Mouse (Mus musculus) monocyte, adult 2 months (primary cell): ENCODE data around the gene Ptch1.

Source experiments
- DNase-seq, 2 experiments: peaks; one replicate each; pipeline ENCODE4 v3.0.0; 2022; ENCODE audit warnings: low spot score in 2 of 2, low read depth in 1 of 2

Ptch1 gene

DNA sequence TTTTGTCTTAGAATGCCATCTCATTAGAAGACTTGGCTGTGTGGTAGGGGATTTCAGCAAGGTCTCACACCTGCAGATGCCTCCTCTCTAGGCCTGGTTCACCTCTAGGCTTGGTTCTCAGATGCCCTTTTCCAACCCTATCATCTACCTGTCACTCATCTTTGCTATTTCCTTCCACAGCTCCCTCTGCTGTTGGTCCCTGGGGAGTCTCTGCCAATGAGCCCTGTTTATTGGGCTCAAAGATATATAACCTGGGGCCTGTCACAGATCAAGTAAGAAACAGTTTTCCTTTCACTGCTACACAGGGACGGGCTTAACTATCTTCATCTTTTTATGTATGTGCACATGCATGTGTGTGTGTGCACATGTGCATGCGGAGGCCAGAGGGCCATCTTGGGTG is 71.0 kb downstream of the Ptch1 start:
- no peak for DNase-seq

DNA sequence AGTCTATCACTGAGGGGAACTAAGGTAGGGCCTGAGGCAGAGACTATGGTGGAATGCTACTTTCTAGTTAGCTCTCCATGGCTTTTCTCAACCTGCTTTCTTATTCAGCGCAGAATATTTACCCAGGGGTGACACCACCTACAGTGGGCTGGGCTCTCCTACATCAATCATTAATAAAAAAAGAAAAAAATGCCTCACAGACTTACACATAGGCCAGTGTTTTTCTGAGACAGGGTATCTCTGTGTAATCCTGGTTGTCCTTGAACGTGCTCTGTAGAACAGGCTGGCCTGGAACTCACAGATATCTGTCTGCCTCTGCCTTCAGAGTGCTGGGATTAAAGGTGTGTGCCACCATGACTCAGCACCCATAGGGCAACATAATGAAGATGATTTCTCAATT is 73.9 kb downstream of the Ptch1 start:
- no peak for DNase-seq

DNA sequence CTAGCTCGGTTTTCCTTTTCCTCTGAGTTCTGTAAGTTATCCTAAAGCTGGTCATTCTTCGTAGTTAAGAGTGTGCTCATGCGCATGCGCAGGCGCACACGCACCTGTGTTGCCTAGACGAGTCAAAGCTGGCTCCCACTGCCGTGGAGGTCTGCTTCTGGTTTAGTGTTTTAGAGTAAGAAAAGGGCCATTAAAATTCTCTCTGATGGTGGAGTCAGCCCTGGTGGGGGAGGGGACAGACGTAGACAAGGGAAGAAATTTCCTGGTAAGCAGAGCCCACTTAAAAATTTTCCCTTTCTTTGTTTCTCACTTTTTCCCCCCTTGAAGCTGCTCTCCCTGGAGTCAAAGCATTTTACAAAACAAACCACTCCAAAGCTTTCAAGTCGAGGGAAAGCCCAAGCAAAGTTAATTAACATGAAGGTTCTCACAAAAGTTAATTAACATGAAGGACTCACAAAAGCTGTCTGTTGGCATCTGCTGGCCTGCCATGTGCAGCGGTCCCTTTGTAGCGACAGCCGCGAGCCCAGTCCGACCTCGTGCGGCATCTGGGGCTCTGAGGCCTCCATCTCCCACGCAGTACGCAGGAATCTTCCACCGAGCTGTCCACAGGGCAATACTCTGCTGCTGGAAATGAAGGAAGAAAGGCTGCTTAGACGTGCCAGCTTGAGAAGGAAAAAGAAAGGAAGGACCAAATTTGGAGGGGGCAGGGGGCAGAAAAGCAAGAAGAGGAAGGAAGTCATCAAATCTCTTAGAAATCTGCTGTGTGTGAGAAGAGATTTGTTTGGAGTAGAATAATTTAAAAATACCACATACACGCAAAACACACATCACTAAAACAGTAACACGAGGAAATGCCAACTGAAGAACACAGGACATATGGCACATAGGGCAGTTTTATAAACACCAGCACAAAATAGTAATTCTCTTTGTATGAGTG is 76.5 kb downstream of the Ptch1 start, which contains the start of gene Fancc:
Fancc (minus strand) TSS at position 633 of the 937 bp plus-strand sequence.
- no peak for DNase-seq

DNA sequence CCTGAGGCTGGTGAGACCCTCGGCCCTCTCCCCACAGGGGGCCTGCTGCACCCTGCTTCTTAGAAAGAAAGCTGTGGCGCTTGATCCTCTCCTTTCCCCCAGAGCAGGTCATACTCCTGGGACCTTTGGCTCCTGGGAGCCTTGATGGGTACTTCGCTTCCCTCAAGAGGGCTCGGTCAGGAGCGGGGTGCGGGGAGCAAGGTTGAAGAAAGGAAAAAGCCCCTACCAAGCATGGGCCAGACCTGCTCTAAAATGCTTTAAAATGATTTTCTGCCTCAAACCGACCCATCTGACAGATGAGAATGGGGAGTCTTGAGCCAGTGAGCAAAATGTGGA is 85.7 kb downstream of the Ptch1 start:
- DNase-seq = no peak

DNA sequence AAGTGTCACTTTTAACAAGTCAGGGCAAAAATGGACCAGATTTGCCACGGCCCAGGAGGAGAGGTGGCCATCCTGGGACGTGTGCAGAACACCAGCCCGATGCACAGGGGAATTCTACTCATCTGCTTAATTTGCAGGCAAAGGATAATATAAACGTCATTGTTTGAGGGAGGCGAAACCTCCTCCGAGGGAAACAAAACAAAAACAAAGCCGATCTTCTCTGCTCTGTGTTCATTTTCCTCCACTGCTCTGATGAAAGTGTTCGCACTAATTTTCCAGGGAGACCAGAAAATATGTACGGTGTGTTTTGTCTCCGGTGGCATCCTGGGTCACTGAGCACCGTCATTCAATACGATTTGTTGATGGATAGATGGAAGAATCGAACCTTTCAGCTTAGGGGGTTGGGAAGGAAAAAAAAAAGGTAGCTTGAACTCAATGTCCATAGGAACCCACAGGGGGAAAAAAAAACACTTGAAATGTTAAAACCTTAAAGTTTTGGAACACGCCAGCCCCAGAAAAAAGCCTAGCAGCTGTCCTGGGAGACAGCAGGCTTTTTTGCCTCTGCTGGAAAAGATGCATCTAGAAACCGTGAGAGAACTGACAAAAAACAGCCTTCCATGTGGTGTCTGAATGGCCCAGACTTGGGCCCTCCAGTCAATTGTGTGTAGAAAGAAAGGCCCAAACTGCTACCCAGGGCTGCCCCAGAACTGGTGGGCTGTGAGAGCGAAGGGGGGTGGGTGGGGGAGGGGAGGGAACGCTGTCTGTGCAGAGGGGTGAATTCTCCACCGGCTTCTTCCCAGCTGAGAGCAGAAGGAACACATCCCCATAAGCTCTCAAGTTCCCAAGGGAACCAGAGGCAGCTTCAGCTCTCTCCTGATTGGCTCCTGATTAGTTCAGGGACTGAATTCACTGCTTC is 86.3 kb downstream of the Ptch1 start:
- no peak for DNase-seq

DNA sequence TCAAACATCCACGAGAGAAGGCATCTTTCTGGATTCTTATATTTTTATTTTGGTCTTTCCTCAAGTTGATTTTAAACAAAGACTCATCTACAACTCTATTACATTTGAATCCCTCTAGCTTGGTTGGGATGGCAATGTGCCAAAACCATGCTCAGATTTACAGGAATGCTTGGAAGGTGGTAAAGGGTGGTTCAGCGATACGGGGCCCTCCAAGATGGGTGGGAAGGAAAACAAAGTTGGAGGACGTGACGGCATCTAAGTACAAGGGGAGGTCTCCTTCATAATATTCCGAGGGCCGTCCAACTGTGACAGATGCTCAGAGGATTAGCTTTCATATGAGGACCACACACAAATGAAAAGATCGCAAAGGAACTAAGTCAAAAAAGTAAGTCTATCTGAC is 98.0 kb downstream of the Ptch1 start:
- DNase-seq = no peak
